20 mouse cellular contexts compared by ENCODE assay signal in the genomic region with DNA sequence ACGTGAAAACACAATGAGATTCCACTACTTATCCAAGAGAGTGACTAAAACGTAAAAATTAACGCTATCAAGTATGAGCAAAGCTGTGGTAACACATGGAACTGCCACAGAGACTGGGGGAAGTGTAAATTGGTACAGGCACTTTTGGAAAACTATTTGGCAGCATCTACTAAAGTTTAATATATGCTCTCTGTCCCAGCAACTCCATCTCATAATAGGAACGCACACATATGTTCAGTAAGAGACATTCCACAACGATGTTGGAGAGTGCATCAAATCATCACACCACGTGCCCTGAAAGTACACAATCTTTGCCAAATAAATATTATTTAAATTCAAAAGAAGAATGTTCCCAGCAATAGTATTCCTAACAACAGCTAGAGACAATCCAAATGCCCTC.
"Had no signal": no experiment of that assay in that cellular context is flagged by ENCODE, and none has a peak within 500 bp of the region (broad histone marks: within the 10 kb centered on the region; RNA-seq: fewer than 3 reads in every experiment).

No protein-coding gene starts in this region.

- H3K9ac ChIP-seq: limb, embryonic 12.5 days; limb, embryonic 15.5 days; liver, embryonic 14.5 days; liver, postnatal 0 days; lung, embryonic 14.5 days had no signal

- ATAC-seq: liver, postnatal 0 days; lung, postnatal 0 days had no signal

- DNase-seq: kidney, postnatal 25 days; left cerebral cortex, postnatal 4 days; liver, postnatal 0 days; lung, embryonic 14.5 days; lung, postnatal 36 days; midbrain, embryonic 14.5 days; right cerebral cortex, postnatal 14 days; right cerebral cortex, postnatal 4 days; thymus, adult 2 months; thymus, postnatal 14 days; thymus, postnatal 4 days had no signal

- H3K27ac ChIP-seq: kidney, postnatal 0 days; layer of hippocampus, adult 2 months; limb, embryonic 12.5 days; limb, embryonic 15.5 days; liver, embryonic 14.5 days; stomach, postnatal 0 days had no signal

- H3K9me3 ChIP-seq: limb, embryonic 15.5 days had no signal

- H3K27me3 ChIP-seq: limb, embryonic 12.5 days; limb, embryonic 15.5 days had no signal

- H3K4me2 ChIP-seq: limb, embryonic 12.5 days; limb, embryonic 15.5 days; liver, embryonic 11.5 days; lung, embryonic 14.5 days; midbrain, embryonic 11.5 days had no signal

- H3K4me3 ChIP-seq: layer of hippocampus, adult 2 months; limb, embryonic 12.5 days; limb, embryonic 15.5 days had no signal
